Mouse (Mus musculus): ENCODE measurements around the gene Mtmr2. TPM values are rescaled to one million over a fixed set of nuclear protein-coding genes. Genes with fewer than 3 reads are reported as not detected.
"Not testable (repeated sequence)": the region's sequence is repeated elsewhere in the genome, so short reads cannot be mapped to it uniquely, and the experiment has no call there.

Gene Mtmr2
- polyA plus RNA-seq, 1 experiment from 2014 or later = 76.7 TPM

- no peak overlapping the region for H3K9ac ChIP-seq (ENCODE audit: low read depth, low read length)
- no peaks in the 10 kb centered on the region for H3K9me3 ChIP-seq (replicated peaks; ENCODE audit: low read length)
- no peak overlapping the region for H3K4me2 ChIP-seq (ENCODE audit: low read length)
- no peak for TF ChIP-seq CTCF (IDR thresholded peaks at IDR 0.05; ENCODE audit: low read depth)
- DNase-seq (ENCODE audit: low spot score) = peak; percentile 76
- no peak overlapping the region for H3K4me3 ChIP-seq (replicated peaks; ENCODE audit: low read depth, low read length)
- H3K27me3 ChIP-seq (ENCODE audit: insufficient read depth, low read length) = no peaks in the 10 kb centered on the region
- WGBS = 57% methylated on average over 4 of the region's 4 CpGs
- no peaks in the 10 kb centered on the region for H3K36me3 ChIP-seq (ENCODE audit: insufficient read depth, low read length)
- peak overlapping the region; percentile 42; the same call in 1 of the 2 replicates for H3K27ac ChIP-seq
- ATAC-seq (replicated peaks; ENCODE audit: low FRiP score, low read depth) = no peak
- H3K4me1 ChIP-seq (replicated peaks; ENCODE audit: insufficient read depth, low read length) = 0 out of 2 replicates have a peak, but pooled peaks cover 10% of the 10 kb centered on the region
Measured at GRCm38 (mm10) chr9:13752543-13752942, 4.3 kb downstream of the Mtmr2 start.

GRCm38 (mm10) chr9:13760430-13760829 is 12.2 kb downstream of the Mtmr2 start:
- H3K9ac ChIP-seq (ENCODE audit: low read depth, low read length) = no peak overlapping the region
- no peaks in the 10 kb centered on the region for H3K27me3 ChIP-seq (ENCODE audit: insufficient read depth, low read length)
- H3K36me3 ChIP-seq (ENCODE audit: insufficient read depth, low read length) = no peaks in the 10 kb centered on the region
- no peak overlapping the region for H3K27ac ChIP-seq
- 87% methylated on average over 3 of the region's 3 CpGs for WGBS
- no peak for DNase-seq (ENCODE audit: low spot score)
- H3K4me3 ChIP-seq (replicated peaks; ENCODE audit: low read depth, low read length) = no peak overlapping the region
- TF ChIP-seq CTCF (IDR thresholded peaks at IDR 0.05; ENCODE audit: low read depth) = no peak
- ATAC-seq (replicated peaks; ENCODE audit: low FRiP score, low read depth) = no peak
- no peaks in the 10 kb centered on the region for H3K9me3 ChIP-seq (replicated peaks; ENCODE audit: low read length)
- H3K4me1 ChIP-seq (replicated peaks; ENCODE audit: insufficient read depth, low read length) = no peaks in the 10 kb centered on the region
- no peak overlapping the region for H3K4me2 ChIP-seq (ENCODE audit: low read length)

- no peaks in the 10 kb centered on the region for H3K9me3 ChIP-seq (replicated peaks; ENCODE audit: low read length)
- H3K4me2 ChIP-seq (ENCODE audit: low read length) = no peak overlapping the region
- no peaks in the 10 kb centered on the region for H3K4me1 ChIP-seq (replicated peaks; ENCODE audit: insufficient read depth, low read length)
- H3K27me3 ChIP-seq (ENCODE audit: insufficient read depth, low read length) = no peaks in the 10 kb centered on the region
- no peak overlapping the region for H3K27ac ChIP-seq
- TF ChIP-seq CTCF (IDR thresholded peaks at IDR 0.05; ENCODE audit: low read depth) = no peak
- WGBS = 72% methylated on average over 2 of the region's 2 CpGs
- H3K36me3 ChIP-seq (ENCODE audit: insufficient read depth, low read length) = no peaks in the 10 kb centered on the region
- no peak overlapping the region for H3K4me3 ChIP-seq (replicated peaks; ENCODE audit: low read depth, low read length)
- H3K9ac ChIP-seq (ENCODE audit: low read depth, low read length) = no peak overlapping the region
- ATAC-seq (replicated peaks; ENCODE audit: low FRiP score, low read depth) = no peak
- no peak for DNase-seq (ENCODE audit: low spot score)
Measured at GRCm38 (mm10) chr9:13765624-13766023, 17.4 kb downstream of the Mtmr2 start.

- Histone ChIP-seq H3K4me3 (replicated peaks; ENCODE audit: low read depth, low read length) (no peak overlapping the region), H3K9me3 (replicated peaks; ENCODE audit: low read length) (no peaks in the 10 kb centered on the region), H3K27me3 (ENCODE audit: insufficient read depth, low read length) (no peaks in the 10 kb centered on the region), H3K27ac (no peak overlapping the region), H3K36me3 (ENCODE audit: insufficient read depth, low read length) (no peaks in the 10 kb centered on the region), H3K4me1 (replicated peaks; ENCODE audit: insufficient read depth, low read length) (no peaks in the 10 kb centered on the region), H3K9ac (ENCODE audit: low read depth, low read length) (no peak overlapping the region), H3K4me2 (ENCODE audit: low read length) (no peak overlapping the region)
- DNase-seq (ENCODE audit: low spot score) = no peak
- WGBS = 88% methylated on average over 7 of the region's 7 CpGs
- TF ChIP-seq CTCF (IDR thresholded peaks at IDR 0.05; ENCODE audit: low read depth) = no peak
- no peak for ATAC-seq (replicated peaks; ENCODE audit: low FRiP score, low read depth)
Measured at GRCm38 (mm10) chr9:13766570-13766969, 18.4 kb downstream of the Mtmr2 start.

DNA sequence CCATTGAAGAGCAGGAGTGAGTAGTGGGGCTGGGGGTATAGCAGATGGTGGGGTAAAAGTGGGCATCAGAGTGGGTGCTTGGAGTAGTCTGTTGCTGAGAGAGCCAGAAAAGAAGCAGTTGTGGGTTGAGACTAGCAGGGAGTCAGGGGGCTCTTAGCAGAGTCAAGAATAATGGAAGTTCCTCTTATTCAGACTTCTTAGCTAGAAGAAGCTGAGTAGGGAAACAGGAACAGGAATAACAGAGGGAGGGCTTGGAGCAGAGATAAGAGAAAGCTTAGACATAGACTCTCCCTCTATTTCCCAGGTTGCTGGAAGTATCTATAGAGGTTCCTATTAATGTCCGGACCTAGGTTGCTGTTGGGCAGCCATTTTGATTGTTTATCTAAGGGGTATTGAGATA is 26.5 kb downstream of the Mtmr2 start:
- H3K27me3 ChIP-seq (ENCODE audit: insufficient read depth, low read length) = no peaks in the 10 kb centered on the region
- no peaks in the 10 kb centered on the region for H3K36me3 ChIP-seq (ENCODE audit: insufficient read depth, low read length)
- H3K27ac ChIP-seq = no peak overlapping the region
- H3K4me3 ChIP-seq (replicated peaks; ENCODE audit: low read depth, low read length) = no peak overlapping the region
- H3K9me3 ChIP-seq (replicated peaks; ENCODE audit: low read length) = no peaks in the 10 kb centered on the region
- no peak overlapping the region for H3K4me2 ChIP-seq (ENCODE audit: low read length)
- 97% methylated on average over 1 of the region's 1 CpGs for WGBS
- ATAC-seq (replicated peaks; ENCODE audit: low FRiP score, low read depth) = no peak
- no peak overlapping the region for H3K9ac ChIP-seq (ENCODE audit: low read depth, low read length)
- TF ChIP-seq CTCF (IDR thresholded peaks at IDR 0.05; ENCODE audit: low read depth) = no peak
- DNase-seq (ENCODE audit: low spot score) = no peak
- H3K4me1 ChIP-seq (replicated peaks; ENCODE audit: insufficient read depth, low read length) = no peaks in the 10 kb centered on the region

GRCm38 (mm10) chr9:13781985-13782384 is 33.8 kb downstream of the Mtmr2 start:
- DNase-seq (ENCODE audit: low spot score) (no peak), ATAC-seq (replicated peaks; ENCODE audit: low FRiP score, low read depth) (no peak)
- Histone ChIP-seq H3K9ac (ENCODE audit: low read depth, low read length) (no peak overlapping the region), H3K27me3 (ENCODE audit: insufficient read depth, low read length) (no peaks in the 10 kb centered on the region), H3K4me3 (replicated peaks; ENCODE audit: low read depth, low read length) (no peak overlapping the region), H3K9me3 (replicated peaks; ENCODE audit: low read length) (no peaks in the 10 kb centered on the region), H3K27ac (no peak overlapping the region), H3K4me1 (replicated peaks; ENCODE audit: insufficient read depth, low read length) (no peaks in the 10 kb centered on the region), H3K36me3 (ENCODE audit: insufficient read depth, low read length) (peaks cover 23% of the 10 kb centered on the region), H3K4me2 (ENCODE audit: low read length) (no peak overlapping the region)
- 100% methylated on average over 1 of the region's 1 CpGs for WGBS
- TF ChIP-seq CTCF (IDR thresholded peaks at IDR 0.05; ENCODE audit: low read depth) = no peak

- 97% methylated on average over 7 of the region's 8 CpGs for WGBS
- H3K27ac ChIP-seq; H3K4me2 ChIP-seq (ENCODE audit: low read length); H3K9me3 ChIP-seq (replicated peaks; ENCODE audit: low read length); H3K4me3 ChIP-seq (replicated peaks; ENCODE audit: low read depth, low read length); H3K9ac ChIP-seq (ENCODE audit: low read depth, low read length); ATAC-seq (replicated peaks; ENCODE audit: low FRiP score, low read depth); H3K4me1 ChIP-seq (replicated peaks; ENCODE audit: insufficient read depth, low read length); H3K27me3 ChIP-seq (ENCODE audit: insufficient read depth, low read length); DNase-seq (ENCODE audit: low spot score): not testable (repeated sequence)
- peaks cover 34% of the 10 kb centered on the region for H3K36me3 ChIP-seq (ENCODE audit: insufficient read depth, low read length)
Measured at GRCm38 (mm10) chr9:13790864-13791263, 42.7 kb downstream of the Mtmr2 start.

Measured in kidney, postnatal 0 days (tissue).